Mouse (Mus musculus) kidney, embryonic 15.5 days (tissue): ENCODE results near the gene Smim4. TPM values are rescaled to one million over a fixed set of nuclear protein-coding genes. Genes with fewer than 3 reads are reported as not detected.

ENCODE experiments used
- ATAC-seq: fragments of 200-750 bp; cut with Nextera tagmentation; replicated peaks from 2 replicates; pipeline ENCODE4 v1.8.0; 2017; ENCODE audit warnings: moderate TSS enrichment; ENCODE audit not compliant: low FRiP score
- H3K27ac ChIP-seq: fragments of 300-500 bp; sonication (generic); 2 replicates; pipeline ENCODE4 v1.5.1; 2015; ENCODE audit warnings: mild to moderate bottlenecking, inconsistent platforms
- H3K27me3 ChIP-seq: fragments of 300-500 bp; sonication (generic); 2 replicates; pipeline ENCODE4 v1.6.1; 2015; ENCODE audit warnings: inconsistent platforms
- H3K36me3 ChIP-seq: fragments of 300-500 bp; sonication (generic); 2 replicates; pipeline ENCODE4 v1.6.1; 2015; ENCODE audit warnings: inconsistent platforms
- H3K4me1 ChIP-seq: fragments of 300-500 bp; sonication (generic); 2 replicates; pipeline ENCODE4 v1.6.1; 2015; ENCODE audit warnings: inconsistent platforms
- H3K4me2 ChIP-seq: fragments of 300-500 bp; sonication (generic); 2 replicates; pipeline ENCODE4 v1.6.1; 2015; ENCODE audit warnings: moderate library complexity, mild to moderate bottlenecking, inconsistent platforms
- H3K4me3 ChIP-seq: fragments of 300-500 bp; sonication (generic); replicated peaks from 2 replicates; pipeline ENCODE4 v1.5.1; 2015; ENCODE audit warnings: mild to moderate bottlenecking, inconsistent platforms
- H3K9ac ChIP-seq: fragments of 300-500 bp; sonication (generic); 2 replicates; pipeline ENCODE4 v1.6.1; 2015; ENCODE audit warnings: mild to moderate bottlenecking, inconsistent platforms
- H3K9me3 ChIP-seq: fragments of 300-500 bp; sonication (generic); replicated peaks from 2 replicates; pipeline ENCODE4 v1.6.1; 2016; ENCODE audit warnings: inconsistent platforms
- WGBS: fragments of 180-500 bp; shearing (Covaris S2); methylation state at CpG from one replicate; pipeline ENCODE4 v1.1.7; 2015; ENCODE audit warnings: mixed read lengths; 5-methylcytosine and 5-hydroxymethylcytosine counted together
- polyA plus RNA-seq: library from polyadenylated mRNA; unstranded; fragments of >200 nt; fragmentation: Nextera tagmentation; extraction: Ambion mirVana; gene quantifications from 2 replicates; pipeline ENCODE4 v1.2.1, GENCODE M21; 2015

Gene Smim4
- polyA plus RNA-seq, 1 experiment from 2014 or later, result 98.1 TPM

DNA sequence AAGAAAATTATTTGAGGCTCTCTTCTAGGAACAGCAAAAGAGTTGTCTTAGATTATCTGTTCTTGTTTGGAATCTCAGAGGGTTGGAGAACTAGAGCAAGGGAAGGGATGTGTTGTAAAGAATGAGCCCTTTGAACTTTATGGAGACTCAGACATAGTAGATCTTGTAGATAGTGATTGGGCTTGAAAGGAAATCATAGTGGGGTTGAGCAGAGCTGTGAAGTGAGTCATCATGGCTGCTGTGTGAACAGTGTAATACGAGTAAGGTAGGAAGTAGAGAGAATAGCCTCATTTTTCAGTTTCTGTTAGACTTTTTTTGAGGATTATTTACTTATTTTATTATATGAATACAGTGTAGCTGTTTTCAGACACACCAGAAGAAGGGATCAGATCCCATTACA, 38.8 kb downstream of the Smim4 start:
- Histone ChIP-seq H3K36me3 (peaks cover 91% of the 10 kb centered on the region), H3K9me3 (no peaks in the 10 kb centered on the region), H3K27me3 (no peaks in the 10 kb centered on the region), H3K27ac (no peak overlapping the region), H3K4me1 (no peaks in the 10 kb centered on the region), H3K9ac (no peak overlapping the region), H3K4me2 (no peak overlapping the region), H3K4me3 (no peak overlapping the region)
- no peak for ATAC-seq
- WGBS, result 86% methylated on average over 1 of the region's 1 CpGs

DNA sequence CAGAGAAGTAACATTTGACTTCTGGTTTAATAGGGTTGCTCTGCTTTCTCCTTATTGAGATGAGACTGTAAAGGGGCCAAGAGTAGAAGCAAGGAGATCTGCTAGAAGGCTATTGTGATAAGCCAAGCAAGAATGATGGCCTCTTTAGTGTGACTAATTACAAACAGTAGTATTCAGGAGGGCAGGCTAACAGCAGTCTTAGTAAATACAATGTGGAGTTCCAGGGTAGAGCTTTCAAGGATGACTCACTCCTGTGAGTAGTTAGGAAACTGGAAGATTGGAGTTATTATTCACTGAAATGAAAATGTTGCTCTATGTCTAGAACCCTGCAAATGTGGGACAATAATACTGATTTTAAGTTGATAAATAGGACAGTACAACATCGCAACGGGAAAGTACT, 40.2 kb downstream of the Smim4 start:
- WGBS, result 97% methylated on average over 2 of the region's 2 CpGs
- Histone ChIP-seq H3K27ac (no peak overlapping the region), H3K4me1 (no peaks in the 10 kb centered on the region), H3K9me3 (no peaks in the 10 kb centered on the region), H3K36me3 (peaks cover 87% of the 10 kb centered on the region), H3K9ac (no peak overlapping the region), H3K4me3 (no peak overlapping the region), H3K4me2 (no peak overlapping the region), H3K27me3 (no peaks in the 10 kb centered on the region)
- ATAC-seq, result no peak

DNA sequence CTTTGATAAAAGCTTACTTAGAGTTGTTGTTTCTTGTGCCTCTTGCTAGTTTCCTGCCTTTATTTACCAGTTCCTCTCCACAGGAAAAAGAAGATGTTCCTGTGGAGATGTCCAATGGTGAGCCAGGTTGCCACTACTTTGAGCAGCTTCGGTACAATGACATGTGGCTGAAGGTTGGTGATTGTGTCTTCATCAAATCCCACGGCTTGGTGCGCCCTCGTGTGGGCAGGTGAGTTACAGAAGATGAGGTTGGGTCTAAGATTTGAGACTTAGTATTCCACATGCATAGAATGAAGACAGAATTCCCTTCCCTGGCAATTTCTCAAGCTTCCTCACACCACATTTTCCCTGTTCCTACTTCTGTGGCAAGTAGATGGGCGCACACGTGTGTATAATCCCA, 41.3 kb downstream of the Smim4 start:
- H3K9me3 ChIP-seq, result no peaks in the 10 kb centered on the region
- 84% methylated on average over 6 of the region's 6 CpGs for WGBS
- no peak overlapping the region for H3K27ac ChIP-seq
- peaks cover 87% of the 10 kb centered on the region for H3K36me3 ChIP-seq
- H3K4me2 ChIP-seq, result no peak overlapping the region
- H3K27me3 ChIP-seq, result no peaks in the 10 kb centered on the region
- H3K9ac ChIP-seq, result no peak overlapping the region
- ATAC-seq, result no peak
- H3K4me1 ChIP-seq, result no peaks in the 10 kb centered on the region
- H3K4me3 ChIP-seq, result no peak overlapping the region

DNA sequence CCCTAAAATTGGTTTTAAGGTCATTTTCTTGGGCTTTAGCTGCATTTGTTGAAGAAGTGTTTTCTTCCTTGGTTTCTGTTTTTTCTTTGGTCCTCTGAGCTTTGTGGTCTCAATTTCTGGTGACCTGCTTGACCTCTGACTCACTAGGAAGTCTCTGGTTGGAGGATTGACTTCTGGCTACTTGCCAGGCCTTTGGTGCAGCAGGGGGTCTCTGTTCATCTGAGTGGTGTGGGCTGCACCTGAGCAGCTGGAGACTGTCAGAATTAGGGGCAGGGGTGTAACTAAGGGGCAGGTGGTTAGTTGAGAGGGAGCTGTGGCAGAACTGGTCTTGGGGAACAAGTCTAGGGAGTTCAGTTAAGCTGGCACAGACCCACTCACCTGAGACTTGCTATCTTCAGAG, 47.6 kb downstream of the Smim4 start:
- Histone ChIP-seq H3K36me3 (peaks cover 80% of the 10 kb centered on the region), H3K27ac (no peak overlapping the region), H3K9me3 (no peaks in the 10 kb centered on the region), H3K9ac (no peak overlapping the region), H3K4me1 (no peaks in the 10 kb centered on the region), H3K4me2 (no peak overlapping the region), H3K4me3 (no peak overlapping the region), H3K27me3 (no peaks in the 10 kb centered on the region)
- no peak for ATAC-seq

DNA sequence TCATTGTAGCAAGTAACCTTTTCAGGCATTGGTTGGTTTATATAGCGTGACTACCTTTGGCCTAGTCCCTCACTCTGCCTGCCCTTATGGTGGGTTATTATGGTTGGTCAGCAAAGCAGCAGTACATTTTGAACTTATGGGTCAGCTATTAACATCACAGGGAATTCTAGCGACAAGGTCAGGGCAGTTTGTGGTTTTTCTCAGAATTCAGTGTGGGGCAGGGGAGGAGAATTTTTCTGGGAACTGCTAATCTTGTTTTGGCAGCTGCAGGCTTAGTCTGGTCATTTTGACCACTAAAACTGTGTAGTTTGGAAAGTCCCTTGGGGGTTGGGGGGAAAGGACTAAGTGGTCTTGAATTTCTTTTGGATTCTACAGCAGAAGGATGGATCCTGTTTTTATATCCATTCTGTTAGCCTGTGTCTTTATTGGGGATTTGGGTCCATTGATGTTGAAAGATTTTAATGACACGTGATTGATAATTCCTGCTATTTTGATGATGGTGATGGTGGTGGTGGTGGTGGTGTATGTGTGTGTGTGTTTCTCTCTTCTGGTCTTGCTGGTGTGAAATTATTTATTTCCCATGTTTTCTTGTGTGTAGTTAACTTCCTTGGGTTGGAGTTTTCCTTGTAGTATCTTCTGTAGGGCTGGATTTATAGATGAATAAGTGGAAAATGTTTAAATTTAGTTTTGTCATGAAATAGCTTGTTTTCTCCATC, 49.3 kb downstream of the Smim4 start:
- H3K4me1 ChIP-seq, result no peaks in the 10 kb centered on the region
- no peak overlapping the region for H3K4me2 ChIP-seq
- no peaks in the 10 kb centered on the region for H3K9me3 ChIP-seq
- H3K27ac ChIP-seq, result no peak overlapping the region
- ATAC-seq, result no peak
- WGBS, result 86% methylated on average over 3 of the region's 3 CpGs
- no peak overlapping the region for H3K9ac ChIP-seq
- H3K4me3 ChIP-seq, result no peak overlapping the region
- peaks cover 83% of the 10 kb centered on the region for H3K36me3 ChIP-seq
- H3K27me3 ChIP-seq, result no peaks in the 10 kb centered on the region

DNA sequence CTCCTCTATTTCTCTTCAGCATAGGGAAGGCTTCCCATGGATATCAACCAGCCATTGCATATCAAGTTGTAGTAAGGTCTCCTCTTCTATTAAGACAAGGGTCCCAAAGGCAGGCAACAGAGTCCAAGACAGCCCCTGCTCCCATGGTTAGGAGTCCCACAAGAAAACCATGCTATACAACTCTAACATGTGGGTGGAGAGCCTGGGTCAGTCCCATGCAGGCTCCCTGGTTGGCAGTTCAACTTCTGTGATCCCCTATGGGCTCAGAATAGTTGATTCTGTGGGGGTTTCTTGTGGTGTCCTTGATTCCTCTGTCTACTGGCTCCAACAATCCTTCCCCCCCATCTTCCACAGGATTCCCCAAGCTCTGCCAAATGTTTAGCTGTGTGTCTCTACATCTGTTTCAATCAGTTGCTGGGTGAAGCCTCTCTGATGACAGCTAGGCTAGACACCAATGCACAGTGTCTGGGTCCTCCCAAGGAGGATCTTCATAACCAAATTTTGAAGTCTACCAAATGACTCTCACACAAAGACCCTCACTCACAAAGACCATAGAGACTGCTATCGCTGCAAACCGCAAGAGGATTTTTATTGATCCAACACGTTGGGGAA, 50.1 kb downstream of the Smim4 start:
- no peak for ATAC-seq
- peaks cover 88% of the 10 kb centered on the region for H3K36me3 ChIP-seq
- no peaks in the 10 kb centered on the region for H3K9me3 ChIP-seq
- no peak overlapping the region for H3K4me2 ChIP-seq
- no peak overlapping the region for H3K9ac ChIP-seq
- H3K27ac ChIP-seq, result no peak overlapping the region
- WGBS, result 89% methylated on average over 3 of the region's 3 CpGs
- no peaks in the 10 kb centered on the region for H3K4me1 ChIP-seq
- no peak overlapping the region for H3K4me3 ChIP-seq
- no peaks in the 10 kb centered on the region for H3K27me3 ChIP-seq

DNA sequence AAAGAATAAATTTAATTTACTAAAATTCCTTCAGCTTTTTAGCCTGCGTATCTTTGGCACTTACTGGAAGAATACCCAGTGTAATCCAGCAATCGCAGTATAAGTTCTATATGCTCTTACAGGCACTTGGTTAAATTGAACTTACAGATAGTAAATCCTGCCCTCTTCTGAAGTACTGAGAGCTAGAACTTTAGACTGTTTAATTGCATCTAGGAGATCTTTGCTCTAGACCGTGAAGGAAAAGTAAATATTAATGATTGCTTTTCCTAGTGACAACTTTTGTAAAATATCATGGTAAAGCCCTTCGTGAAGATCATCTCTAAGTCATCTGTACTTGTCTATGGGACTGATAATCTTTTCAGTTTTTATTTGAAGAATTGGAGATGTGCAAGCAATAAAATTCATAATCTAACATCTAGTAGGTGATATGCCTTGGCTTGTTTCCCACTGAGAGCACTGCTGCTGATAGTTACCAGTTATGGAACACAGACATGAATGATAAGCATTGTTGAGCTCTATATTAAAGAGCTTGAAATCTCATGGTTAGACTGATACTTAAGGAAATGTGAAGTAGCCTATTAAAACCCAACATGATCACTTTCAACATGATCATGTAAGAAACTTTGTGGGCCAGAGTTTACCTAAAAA, 59.5 kb downstream of the Smim4 start:
- Histone ChIP-seq H3K4me2 (no peak overlapping the region), H3K36me3 (peaks cover 84% of the 10 kb centered on the region), H3K9ac (no peak overlapping the region), H3K27me3 (no peaks in the 10 kb centered on the region), H3K9me3 (no peaks in the 10 kb centered on the region), H3K4me1 (no peaks in the 10 kb centered on the region), H3K27ac (no peak overlapping the region), H3K4me3 (no peak overlapping the region)
- ATAC-seq, result no peak
- 95% methylated on average over 4 of the region's 4 CpGs for WGBS

DNA sequence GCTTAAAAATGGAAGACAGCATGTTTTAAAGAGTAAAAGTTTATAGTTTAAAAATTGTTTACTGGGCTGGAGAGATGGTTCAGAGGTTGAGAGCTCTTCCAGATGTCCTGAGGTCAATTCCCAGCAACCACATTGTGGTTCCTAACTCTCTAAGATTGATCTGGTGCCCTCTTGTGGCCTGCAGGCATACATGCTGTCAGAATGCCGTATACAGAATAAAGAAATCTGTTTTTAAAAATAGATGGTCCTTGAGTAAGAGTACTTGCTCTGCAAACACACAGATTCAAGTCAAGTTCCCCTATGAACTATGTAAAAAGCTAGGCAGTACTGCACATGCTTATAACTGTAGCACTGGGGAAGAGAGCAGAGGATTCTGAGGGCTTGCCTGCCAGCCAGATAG, 66.5 kb downstream of the Smim4 start:
- Histone ChIP-seq H3K36me3 (peaks cover 85% of the 10 kb centered on the region), H3K27me3 (no peaks in the 10 kb centered on the region), H3K4me3 (no peak overlapping the region), H3K9me3 (no peaks in the 10 kb centered on the region), H3K4me2 (no peak overlapping the region), H3K4me1 (no peaks in the 10 kb centered on the region), H3K27ac (no peak overlapping the region), H3K9ac (no peak overlapping the region)
- 76% methylated on average over 1 of the region's 1 CpGs for WGBS
- no peak for ATAC-seq

DNA sequence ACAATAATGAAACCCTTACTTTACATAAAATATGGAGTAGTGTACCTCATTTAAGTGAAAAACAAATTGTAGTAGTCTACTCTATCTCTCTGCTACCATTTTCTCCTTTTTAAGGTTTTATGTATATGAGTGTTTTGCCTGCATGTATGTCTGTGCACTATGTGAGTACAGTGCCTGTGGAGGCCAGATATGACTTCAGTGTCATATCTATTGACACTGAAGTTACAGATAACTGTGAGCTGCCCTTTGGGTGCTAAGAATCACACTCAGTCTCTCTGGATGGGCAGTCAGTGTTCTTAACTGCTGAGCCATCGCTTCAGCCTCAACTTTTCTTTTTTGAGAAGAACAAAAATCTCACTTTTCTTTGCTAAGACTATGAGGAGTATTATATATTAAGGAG, 82.9 kb downstream of the Smim4 start:
- Histone ChIP-seq H3K4me1 (no peaks in the 10 kb centered on the region), H3K9ac (no peak overlapping the region), H3K27ac (no peak overlapping the region), H3K27me3 (no peaks in the 10 kb centered on the region), H3K36me3 (peaks cover 77% of the 10 kb centered on the region), H3K4me2 (no peak overlapping the region), H3K4me3 (no peak overlapping the region), H3K9me3 (no peaks in the 10 kb centered on the region)
- 90% methylated on average over 1 of the region's 1 CpGs for WGBS
- no peak for ATAC-seq

DNA sequence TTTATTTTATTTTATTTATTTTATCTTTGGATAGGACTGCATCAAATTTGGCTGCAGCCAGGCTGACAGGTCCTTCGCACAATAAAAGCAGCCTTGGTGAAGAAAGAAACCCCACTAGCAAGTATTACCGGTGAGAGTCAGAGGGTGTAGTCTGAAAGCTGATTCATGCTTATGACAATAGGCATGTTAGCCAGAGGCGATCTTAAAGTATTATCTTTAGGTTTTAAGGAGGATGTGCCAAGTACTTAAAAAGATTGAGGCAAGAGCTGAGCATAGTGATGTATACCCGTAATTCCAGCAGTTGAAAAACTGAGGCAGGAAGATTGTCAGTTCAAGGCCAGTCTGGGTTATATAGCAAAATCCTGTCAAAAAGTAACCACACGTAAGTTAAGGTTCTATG, 83.5 kb downstream of the Smim4 start:
- H3K4me2 ChIP-seq, result no peak overlapping the region
- WGBS, result 93% methylated on average over 5 of the region's 5 CpGs
- no peak for ATAC-seq
- no peak overlapping the region for H3K27ac ChIP-seq
- H3K27me3 ChIP-seq, result no peaks in the 10 kb centered on the region
- H3K36me3 ChIP-seq, result peaks cover 74% of the 10 kb centered on the region
- no peaks in the 10 kb centered on the region for H3K4me1 ChIP-seq
- no peaks in the 10 kb centered on the region for H3K9me3 ChIP-seq
- H3K4me3 ChIP-seq, result no peak overlapping the region
- H3K9ac ChIP-seq, result no peak overlapping the region
